Mouse (Mus musculus): Measurements from ENCODE around the gene Gucy2g. TPM values are rescaled to one million over a fixed set of nuclear protein-coding genes. Genes with fewer than 3 reads are reported as not detected.

Gene Gucy2g
- polyA plus RNA-seq, 1 experiment from 2014 or later: 0.02 TPM

DNA sequence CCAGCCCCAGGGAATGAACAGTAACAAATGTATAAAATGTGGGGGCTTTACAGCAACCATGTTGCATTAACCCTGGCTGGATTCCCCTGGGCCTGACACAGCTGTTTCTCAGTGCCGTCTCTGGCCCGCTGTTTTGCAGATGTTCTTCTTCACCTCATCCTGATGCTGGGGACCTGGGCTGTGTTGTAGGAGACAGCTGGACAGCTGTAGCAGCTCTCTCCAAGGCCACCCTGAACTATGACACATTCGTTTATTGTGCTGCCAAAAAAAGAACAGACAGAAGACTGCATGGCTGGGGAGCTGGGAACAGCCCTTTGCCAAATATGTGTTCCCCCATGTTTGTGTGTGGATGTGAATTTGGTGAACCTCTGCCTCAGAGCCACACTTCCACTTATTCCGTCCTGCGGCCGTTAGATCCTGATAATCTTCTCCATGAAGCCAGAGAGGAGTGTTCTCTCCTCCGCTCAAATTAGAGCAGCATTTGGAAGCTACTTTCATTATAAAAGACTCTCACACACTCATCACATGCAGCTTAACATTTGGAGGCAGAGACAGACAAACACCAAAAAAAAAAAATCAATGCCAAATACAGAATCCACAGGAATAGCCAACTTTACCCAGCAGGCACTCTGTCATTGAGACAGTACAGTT lies 46.4 kb downstream of the Gucy2g start:
- WGBS (ENCODE audit: insufficient replicate concordance): 66% methylated on average over 7 of the region's 7 CpGs
- H3K9me3 ChIP-seq (ENCODE audit: low read length): no peaks in the 10 kb centered on the region
- H3K36me3 ChIP-seq (replicated peaks; ENCODE audit: insufficient read depth, low read length): no peaks in the 10 kb centered on the region
- ATAC-seq: no peak
- H3K4me1 ChIP-seq (ENCODE audit: insufficient read depth): peaks cover 29% of the 10 kb centered on the region
- no peak overlapping the region for H3K9ac ChIP-seq (replicated peaks)
- no peak overlapping the region for H3K4me3 ChIP-seq (ENCODE audit: low read depth, low read length)
- H3K4me2 ChIP-seq (ENCODE audit: low read depth, low read length): no peak overlapping the region
- H3K27me3 ChIP-seq (ENCODE audit: insufficient read depth, low read length): no peaks in the 10 kb centered on the region
- peak overlapping the region; percentile 87 for H3K27ac ChIP-seq (ENCODE audit: low read depth)
- no peak for TF ChIP-seq CTCF (IDR thresholded peaks at IDR 0.05; ENCODE audit: low read depth)
- TF ChIP-seq EP300 (IDR thresholded peaks at IDR 0.05; ENCODE audit: low read depth): no peak
- no peak for DNase-seq

DNA sequence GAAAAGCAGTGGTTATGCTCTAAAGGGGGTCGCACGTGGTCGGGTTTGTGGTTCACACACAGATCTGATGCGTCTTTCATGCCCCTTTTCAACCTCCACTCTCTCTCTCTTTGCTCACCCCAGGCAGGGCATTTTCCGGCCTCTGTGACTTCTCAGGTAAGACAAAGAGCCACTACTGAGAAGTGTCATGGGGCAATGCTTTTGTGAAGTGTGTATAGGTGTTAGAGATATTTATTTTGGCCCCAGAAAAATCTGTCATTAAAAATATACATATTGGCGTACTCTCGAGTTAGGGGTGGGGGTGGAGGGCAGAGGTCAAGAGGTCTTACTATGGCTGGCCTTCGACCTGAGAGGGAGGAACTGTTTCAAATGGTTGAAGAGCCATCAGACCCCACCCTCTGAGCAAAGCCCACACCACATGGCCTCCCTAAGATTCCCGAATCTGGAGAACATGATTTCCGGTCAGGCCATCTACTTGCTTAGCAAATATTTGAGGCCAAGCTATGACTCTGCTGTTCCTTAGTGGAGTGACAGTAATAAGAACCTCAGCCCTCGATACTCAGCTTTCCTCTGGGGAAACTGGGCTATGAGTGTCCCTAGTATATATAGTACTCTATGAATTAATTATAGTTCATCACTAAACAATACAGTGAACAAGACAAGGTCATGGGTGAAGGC lies 47.2 kb downstream of the Gucy2g start:
- no peak overlapping the region for H3K4me2 ChIP-seq (ENCODE audit: low read depth, low read length)
- H3K27me3 ChIP-seq (ENCODE audit: insufficient read depth, low read length): no peaks in the 10 kb centered on the region
- H3K36me3 ChIP-seq (replicated peaks; ENCODE audit: insufficient read depth, low read length): no peaks in the 10 kb centered on the region
- DNase-seq (no peak), ATAC-seq (no peak)
- no peak for TF ChIP-seq EP300 (IDR thresholded peaks at IDR 0.05; ENCODE audit: low read depth)
- TF ChIP-seq CTCF (IDR thresholded peaks at IDR 0.05; ENCODE audit: low read depth): no peak
- H3K9me3 ChIP-seq (ENCODE audit: low read length): no peaks in the 10 kb centered on the region
- 56% methylated on average over 11 of the region's 11 CpGs for WGBS (ENCODE audit: insufficient replicate concordance)
- H3K4me3 ChIP-seq (ENCODE audit: low read depth, low read length): no peak overlapping the region
- H3K27ac ChIP-seq (ENCODE audit: low read depth): peak overlapping the region; percentile 87
- H3K9ac ChIP-seq (replicated peaks): no peak overlapping the region
- peaks cover 29% of the 10 kb centered on the region for H3K4me1 ChIP-seq (ENCODE audit: insufficient read depth)

DNA sequence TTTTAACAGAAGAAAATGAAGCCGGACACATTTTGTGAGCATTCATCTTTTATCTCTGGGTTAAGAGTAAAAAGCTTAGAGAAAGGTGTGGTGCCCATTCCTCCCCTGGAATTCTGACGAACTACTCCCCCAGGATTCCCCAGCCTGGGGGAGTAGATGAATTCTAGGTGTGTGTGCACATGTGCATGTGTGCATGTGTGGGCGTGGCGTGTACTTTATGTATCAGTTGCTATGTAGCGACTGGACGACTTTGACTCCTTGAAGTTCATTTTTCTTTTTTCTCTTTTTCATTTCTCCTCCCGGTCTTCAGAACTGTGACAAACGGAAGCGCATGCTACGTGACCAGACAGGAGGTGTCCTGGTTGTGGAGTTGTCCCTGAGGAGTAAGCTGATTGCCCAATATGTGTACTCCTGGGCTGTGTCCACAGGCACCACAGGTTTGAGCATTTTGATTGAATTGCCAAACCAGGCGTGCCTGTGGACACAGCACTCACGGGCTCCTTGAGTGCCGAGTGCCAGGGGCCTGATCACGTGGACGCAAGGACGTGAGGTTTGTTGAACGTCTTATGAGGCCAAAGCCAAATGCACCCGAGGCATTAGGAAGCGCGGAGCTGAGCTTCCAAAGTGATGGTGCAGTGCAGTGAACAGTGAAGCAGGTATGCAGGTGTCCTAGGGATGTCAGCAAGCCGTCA lies 48.6 kb downstream of the Gucy2g start:
- H3K27ac ChIP-seq (ENCODE audit: low read depth): peak overlapping the region; percentile 87
- H3K4me3 ChIP-seq (ENCODE audit: low read depth, low read length): no peak overlapping the region
- H3K27me3 ChIP-seq (ENCODE audit: insufficient read depth, low read length): no peaks in the 10 kb centered on the region
- 0 out of 2 replicates have a peak overlapping the region, but pooled peaks have one; percentile 3 for H3K4me2 ChIP-seq (ENCODE audit: low read depth, low read length)
- TF ChIP-seq EP300 (IDR thresholded peaks at IDR 0.05; ENCODE audit: low read depth) (peak; percentile 60), CTCF (IDR thresholded peaks at IDR 0.05; ENCODE audit: low read depth) (no peak)
- peaks cover 29% of the 10 kb centered on the region for H3K4me1 ChIP-seq (ENCODE audit: insufficient read depth)
- 68% methylated on average over 21 of the region's 21 CpGs for WGBS (ENCODE audit: insufficient replicate concordance)
- no peaks in the 10 kb centered on the region for H3K9me3 ChIP-seq (ENCODE audit: low read length)
- no peak overlapping the region for H3K9ac ChIP-seq (replicated peaks)
- DNase-seq (peak; percentile 47), ATAC-seq (peak; percentile 85)
- H3K36me3 ChIP-seq (replicated peaks; ENCODE audit: insufficient read depth, low read length): no peaks in the 10 kb centered on the region

DNA sequence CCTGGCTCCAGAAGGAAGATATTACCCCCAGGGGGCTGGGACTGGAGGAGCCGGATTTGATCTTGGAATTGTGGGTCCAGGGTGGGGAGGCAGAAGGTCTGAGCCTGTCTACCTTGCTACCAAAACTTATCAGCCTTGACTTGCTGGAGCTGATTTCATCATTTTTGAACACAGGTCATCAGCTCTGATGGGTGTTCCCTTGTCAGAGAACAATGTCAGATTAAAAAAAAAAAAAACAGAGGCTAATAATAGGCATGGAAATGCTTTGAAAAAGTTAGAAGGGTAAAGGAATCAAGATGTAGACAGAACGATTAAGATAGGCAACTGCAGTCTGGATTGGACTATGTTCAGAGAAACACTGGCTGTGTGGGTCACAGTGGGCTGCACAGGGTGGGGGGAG lies 49.4 kb downstream of the Gucy2g start:
- H3K9me3 ChIP-seq (ENCODE audit: low read length): no peaks in the 10 kb centered on the region
- H3K27me3 ChIP-seq (ENCODE audit: insufficient read depth, low read length): no peaks in the 10 kb centered on the region
- no peaks in the 10 kb centered on the region for H3K36me3 ChIP-seq (replicated peaks; ENCODE audit: insufficient read depth, low read length)
- H3K4me1 ChIP-seq (ENCODE audit: insufficient read depth): peaks cover 29% of the 10 kb centered on the region
- peak overlapping the region; percentile 87 for H3K27ac ChIP-seq (ENCODE audit: low read depth)
- WGBS (ENCODE audit: insufficient replicate concordance): 46% methylated on average over 2 of the region's 2 CpGs
- no peak overlapping the region for H3K4me2 ChIP-seq (ENCODE audit: low read depth, low read length)
- H3K9ac ChIP-seq (replicated peaks): no peak overlapping the region
- no peak for DNase-seq
- TF ChIP-seq EP300 (IDR thresholded peaks at IDR 0.05; ENCODE audit: low read depth): no peak
- TF ChIP-seq CTCF (IDR thresholded peaks at IDR 0.05; ENCODE audit: low read depth): no peak
- no peak overlapping the region for H3K4me3 ChIP-seq (ENCODE audit: low read depth, low read length)
- ATAC-seq: no peak

DNA sequence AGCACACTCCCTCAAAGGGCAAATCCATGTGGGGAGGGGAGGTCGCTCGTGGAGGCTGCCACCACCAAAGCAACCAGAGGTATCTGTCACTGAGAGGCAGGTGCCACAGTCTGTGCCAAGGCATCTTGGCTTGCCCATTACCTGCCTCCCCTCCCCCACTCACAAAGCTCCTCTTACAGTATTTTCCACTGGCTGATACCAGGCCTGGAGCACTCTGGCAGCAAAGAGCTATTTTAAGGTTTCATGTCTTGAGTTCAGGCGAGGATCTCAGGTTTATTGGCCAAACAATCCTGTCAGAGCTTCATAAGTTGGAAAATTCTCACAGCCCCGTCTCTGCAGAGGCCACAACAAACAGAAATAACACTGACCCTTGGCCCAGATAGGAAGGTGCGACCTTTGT lies 51.0 kb downstream of the Gucy2g start:
- Histone ChIP-seq H3K27ac (ENCODE audit: low read depth) (no peak overlapping the region), H3K4me3 (ENCODE audit: low read depth, low read length) (no peak overlapping the region), H3K4me1 (ENCODE audit: insufficient read depth) (peaks cover 25% of the 10 kb centered on the region), H3K36me3 (replicated peaks; ENCODE audit: insufficient read depth, low read length) (no peaks in the 10 kb centered on the region), H3K9me3 (ENCODE audit: low read length) (no peaks in the 10 kb centered on the region), H3K4me2 (ENCODE audit: low read depth, low read length) (no peak overlapping the region), H3K9ac (replicated peaks) (no peak overlapping the region), H3K27me3 (ENCODE audit: insufficient read depth, low read length) (no peaks in the 10 kb centered on the region)
- DNase-seq: no peak
- TF ChIP-seq EP300 (IDR thresholded peaks at IDR 0.05; ENCODE audit: low read depth): no peak
- 57% methylated on average over 5 of the region's 5 CpGs for WGBS (ENCODE audit: insufficient replicate concordance)
- ATAC-seq: no peak

DNA sequence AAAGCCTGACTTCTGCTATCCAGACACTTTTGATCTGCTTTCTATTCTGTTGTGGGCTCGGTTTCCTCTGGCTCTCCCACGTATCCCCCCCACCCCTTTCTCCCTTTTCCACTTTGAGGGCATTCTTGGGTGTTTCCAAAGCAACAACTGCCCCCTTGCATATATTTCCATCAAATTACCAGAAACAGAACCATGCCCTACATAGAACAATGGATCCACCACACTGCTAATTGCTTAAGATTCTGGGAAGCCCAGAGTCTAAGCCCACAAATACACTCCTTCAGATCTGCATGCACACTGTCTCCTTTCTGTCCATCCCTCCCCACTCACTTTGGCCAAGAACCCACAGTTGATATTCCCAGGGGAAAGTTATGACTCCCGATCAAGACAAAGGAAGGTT lies 55.4 kb downstream of the Gucy2g start:
- TF ChIP-seq EP300 (IDR thresholded peaks at IDR 0.05; ENCODE audit: low read depth) (no peak), CTCF (IDR thresholded peaks at IDR 0.05; ENCODE audit: low read depth) (no peak)
- peaks cover 5% of the 10 kb centered on the region; the same call in 1 of the 2 replicates for H3K4me1 ChIP-seq (ENCODE audit: insufficient read depth)
- DNase-seq (no peak), ATAC-seq (no peak)
- H3K9ac ChIP-seq (replicated peaks): no peak overlapping the region
- no peaks in the 10 kb centered on the region for H3K36me3 ChIP-seq (replicated peaks; ENCODE audit: insufficient read depth, low read length)
- WGBS (ENCODE audit: insufficient replicate concordance): 61% methylated on average over 3 of the region's 3 CpGs
- no peak overlapping the region for H3K27ac ChIP-seq (ENCODE audit: low read depth)
- no peak overlapping the region for H3K4me3 ChIP-seq (ENCODE audit: low read depth, low read length)
- H3K4me2 ChIP-seq (ENCODE audit: low read depth, low read length): no peak overlapping the region
- no peaks in the 10 kb centered on the region for H3K9me3 ChIP-seq (ENCODE audit: low read length)
- no peaks in the 10 kb centered on the region for H3K27me3 ChIP-seq (ENCODE audit: insufficient read depth, low read length)
